Mouse (Mus musculus) ovary, postnatal 10 days (tissue): ENCODE results near the gene Aatf.

ENCODE experiments used
- DNase-seq: peaks from one replicate; pipeline ENCODE4 v3.0.0; 2022; ENCODE audit warnings: low spot score

Gene Aatf

GRCm38 (mm10) chr11:84513171-84514116 is at the start of gene Aatf:
TSS of gene Aatf (minus strand) at chr11:84513522.
- DNase-seq: peak; percentile 90

GRCm38 (mm10) chr11:84562758-84563347 is 49.5 kb upstream of the Aatf start:
- DNase-seq: no peak

GRCm38 (mm10) chr11:84561546-84561945 is 48.2 kb upstream of the Aatf start:
- DNase-seq: no peak

- DNase-seq: no peak
These were observed 40.6 kb upstream of the Aatf start for GRCm38 (mm10) chr11:84553821-84554450.

GRCm38 (mm10) chr11:84551296-84551695 is 38.0 kb upstream of the Aatf start:
- no peak for DNase-seq

- no peak for DNase-seq
These were observed 36.0 kb upstream of the Aatf start for GRCm38 (mm10) chr11:84549258-84549791.

GRCm38 (mm10) chr11:84548293-84548692 is 35.0 kb upstream of the Aatf start:
- no peak for DNase-seq

GRCm38 (mm10) chr11:84539981-84540380 is 26.7 kb upstream of the Aatf start:
- DNase-seq: no peak

GRCm38 (mm10) chr11:84529797-84530703 is 16.7 kb upstream of the Aatf start:
- no peak for DNase-seq

GRCm38 (mm10) chr11:84529143-84529755 is 15.9 kb upstream of the Aatf start:
- DNase-seq: no peak

- no peak for DNase-seq
These were observed 13.9 kb upstream of the Aatf start for GRCm38 (mm10) chr11:84526976-84527860.

GRCm38 (mm10) chr11:84526451-84526850 is 13.1 kb upstream of the Aatf start:
- DNase-seq: no peak

GRCm38 (mm10) chr11:84525421-84526274 is 12.3 kb upstream of the Aatf start, which contains the start of gene Lhx1:
TSS of gene Lhx1 (minus strand) at chr11:84525535.
- DNase-seq: no peak

GRCm38 (mm10) chr11:84524511-84525270 is 11.4 kb upstream of the Aatf start:
- no peak for DNase-seq

- DNase-seq: no peak
These were observed 10.7 kb upstream of the Aatf start for GRCm38 (mm10) chr11:84523841-84524510.

GRCm38 (mm10) chr11:84523321-84523831 is 10.1 kb upstream of the Aatf start:
- DNase-seq: no peak

- peak; percentile 38 for DNase-seq
These were observed 9.4 kb upstream of the Aatf start for GRCm38 (mm10) chr11:84522577-84523320.
